Mouse (Mus musculus) adrenal gland, adult (tissue): ENCODE measurements around the gene Fscn2.
"Not testable (repeated sequence)": the region's sequence is repeated elsewhere in the genome, so short reads cannot be mapped to it uniquely, and the experiment has no call there.

Experiments
- DNase-seq, 2 experiments: peaks; one replicate each; pipeline ENCODE4 v3.0.0; 2022 to 2023; ENCODE audit warnings: low spot score in 1 of 2; ENCODE audit not compliant: inconsistent age in 2 of 2

The Fscn2 gene

GRCm38 (mm10) chr11:120345067-120345681 lies 16.2 kb upstream of the Fscn2 start:
- peak in 1 of 2 experiments; percentile 53 for DNase-seq

- peak in 1 of 2 experiments; percentile 65 for DNase-seq
Measured at GRCm38 (mm10) chr11:120346383-120347034, 14.8 kb upstream of the Fscn2 start.

- peak; percentile 44 to 80 for DNase-seq
Measured at GRCm38 (mm10) chr11:120347301-120347700, 14.0 kb upstream of the Fscn2 start.

- peak; percentile 90 to 97 for DNase-seq
Measured at GRCm38 (mm10) chr11:120347791-120348683, 13.3 kb upstream of the Fscn2 start, which contains the start of gene Actg1. Gene Actg1, minus strand, starts transcription at chr11:120348542.

- peak in 1 of 2 experiments; percentile 89 for DNase-seq
Measured at GRCm38 (mm10) chr11:120348684-120349370, 12.5 kb upstream of the Fscn2 start.

GRCm38 (mm10) chr11:120349371-120349985 lies 11.9 kb upstream of the Fscn2 start:
- DNase-seq, result peak; percentile 74 to 90

- peak; percentile 94 to 97 for DNase-seq
Measured at GRCm38 (mm10) chr11:120349986-120350702, 11.2 kb upstream of the Fscn2 start.

- DNase-seq, result peak; percentile 70 to 84
Measured at GRCm38 (mm10) chr11:120350711-120351110, 10.6 kb upstream of the Fscn2 start.

GRCm38 (mm10) chr11:120351250-120352092 lies 9.9 kb upstream of the Fscn2 start:
- DNase-seq, result peak; percentile 40 to 73

GRCm38 (mm10) chr11:120352093-120352350 lies 9.3 kb upstream of the Fscn2 start:
- not testable (repeated sequence) for DNase-seq

GRCm38 (mm10) chr11:120352571-120353290 lies 8.6 kb upstream of the Fscn2 start:
- DNase-seq, result peak; percentile 65 to 74

GRCm38 (mm10) chr11:120353500-120354303 lies 7.6 kb upstream of the Fscn2 start:
- peak; percentile 97 for DNase-seq

- peak; percentile 56 to 73 for DNase-seq
Measured at GRCm38 (mm10) chr11:120354304-120355276, 6.7 kb upstream of the Fscn2 start.

- peak; percentile 10 to 39 for DNase-seq
Measured at GRCm38 (mm10) chr11:120355277-120356039, 5.9 kb upstream of the Fscn2 start.

- peak in 1 of 2 experiments; percentile 7 for DNase-seq
Measured at GRCm38 (mm10) chr11:120356319-120356840, 5.0 kb upstream of the Fscn2 start.
